Mouse (Mus musculus): ENCODE measurements at regions not wholly inside any gene's neighbourhood (a gene's known extent, or its start where the extent isn't known, plus 50 kb on each side); places are given as distances from the start of the nearest gene placed in this dataset.
"Not testable (repeated sequence)": the region's sequence is repeated elsewhere in the genome, so short reads cannot be mapped to it uniquely, and the experiment has no call there.

- intact Hi-C loops (cut with DNase I); DNase-seq: not testable (repeated sequence)
Observed at GRCm38 (mm10) chrX:105655591-105655990, 108.5 kb upstream of the Fgf16 start.

- intact Hi-C loops (cut with DNase I) = no loop called here
- DNase-seq = no peak
Observed at GRCm38 (mm10) chrX:105670531-105670930, 93.5 kb upstream of the Fgf16 start.

- intact Hi-C loops (cut with DNase I) = no loop called here
- DNase-seq = no peak
Observed at GRCm38 (mm10) chrX:105671247-105671646, 92.8 kb upstream of the Fgf16 start.

- DNase-seq = no peak
- intact Hi-C loops (cut with DNase I) = no loop called here
Observed at GRCm38 (mm10) chrX:105674860-105675259, 89.2 kb upstream of the Fgf16 start.

GRCm38 (mm10) chrX:105683678-105684077 is 80.4 kb upstream of the Fgf16 start:
- DNase-seq = no peak
- intact Hi-C loops (cut with DNase I) = no loop called here

- intact Hi-C loops (cut with DNase I) = no loop called here
- DNase-seq = peak in 1 of 2 experiments; percentile 5
Observed at GRCm38 (mm10) chrX:105684433-105684832, 79.6 kb upstream of the Fgf16 start.

- intact Hi-C loops (cut with DNase I) = no loop called here
- DNase-seq = no peak
Observed at GRCm38 (mm10) chrX:105710676-105711241, 53.3 kb upstream of the Fgf16 start.

Data from heart, postnatal 36 days (tissue).